Comparison of ENCODE assay signal across 9 mouse cellular contexts in genomic region chr11:77887373-77887960, GRCm38 (mm10). TPM values are rescaled to one million over a fixed set of nuclear protein-coding genes. Genes with fewer than 3 reads are reported as not detected.
DNase-seq lines count a peak whose midpoint lies in the region; ATAC-seq and TF ChIP-seq lines count a peak whose summit lies in the region.
"Had no signal": no experiment of that assay in that cellular context is flagged by ENCODE, and none has a peak within 500 bp of the region (broad histone marks: within the 10 kb centered on the region; RNA-seq: fewer than 3 reads in every experiment).

No protein-coding gene starts in this region.

- peaks cover 57% of the 10 kb centered on the region for H3K4me1 ChIP-seq in hindbrain, embryonic 14.5 days (replicated peaks; ENCODE audit: control insufficient read depth, insufficient read depth, low read length)

- ATAC-seq in hindbrain, embryonic 14.5 days (ENCODE audit: low FRiP score) = peak; percentile 64; the same call in 1 of the 2 replicates

- intact Hi-C loops in gastrocnemius, adult 2 months (cut with DNase I) = no loop called here

- no peak overlapping the region for H3ac ChIP-seq in myocyte (ENCODE audit: control insufficient read depth, insufficient read length)

- no peak overlapping the region for H3K4me3 ChIP-seq in hindbrain, embryonic 14.5 days (replicated peaks; ENCODE audit: low read length)
- no peak overlapping the region for H3K4me3 ChIP-seq in myocyte
- H3K4me3 ChIP-seq in gastrocnemius, adult 2 months = no peak overlapping the region

- WGBS in hindbrain, embryonic 14.5 days = 15% methylated on average over 17 of the region's 17 CpGs

- TF ChIP-seq POLR2A in myocyte (IDR thresholded peaks at IDR 0.05; ENCODE audit: insufficient read length, low read depth) = no peak

- DNase-seq in adrenal gland, adult (ENCODE audit: inconsistent age in 2 of 2, low spot score in 1 of 2) = peak; percentile 33 to 53
- DNase-seq in adrenal gland, postnatal 36 days = no peak
- peak; percentile 65 for DNase-seq in right cerebral cortex, adult 18-20 months
- DNase-seq in right cerebral cortex, postnatal 25 days = no peak
- peak; percentile 63 for DNase-seq in hindbrain, embryonic 14.5 days (ENCODE audit: low spot score)
- peak; percentile 86 to 92 for DNase-seq in thymus, postnatal 36 days
- no peak for DNase-seq in gastrocnemius, adult 2 months

- H3K79me2 ChIP-seq in myocyte (ENCODE audit: control insufficient read depth, insufficient read depth) = no peaks in the 10 kb centered on the region

- TF ChIP-seq CTCF in gastrocnemius, adult 2 months (IDR thresholded peaks at IDR 0.05) = no peak

- peak overlapping the region; percentile 92 for H3K27ac ChIP-seq in hindbrain, embryonic 14.5 days
- no peak overlapping the region for H3K27ac ChIP-seq in gastrocnemius, adult 2 months
- H3K27ac ChIP-seq: macrophage had no signal

- no peaks in the 10 kb centered on the region for H3K9me3 ChIP-seq in hindbrain, embryonic 14.5 days (ENCODE audit: control insufficient read depth, low read length)

- peak overlapping the region; percentile 33 for H3K4me2 ChIP-seq in hindbrain, embryonic 14.5 days (replicated peaks)
- H3K4me2 ChIP-seq in myocyte (ENCODE audit: low read depth) = no peak overlapping the region

- peaks cover 6% of the 10 kb centered on the region; the same call in 1 of the 2 replicates for H3K27me3 ChIP-seq in hindbrain, embryonic 14.5 days (ENCODE audit: control insufficient read depth, insufficient read depth, low read length)
- peaks cover 48% of the 10 kb centered on the region for H3K27me3 ChIP-seq in myocyte (ENCODE audit: control insufficient read depth, insufficient read depth, insufficient read length)

- H3K36me3 ChIP-seq in hindbrain, embryonic 14.5 days (replicated peaks; ENCODE audit: control insufficient read depth, insufficient read depth) = no peaks in the 10 kb centered on the region
- H3K36me3 ChIP-seq in myocyte (ENCODE audit: control insufficient read depth, insufficient read depth) = no peaks in the 10 kb centered on the region

- peak overlapping the region; percentile 46 for H3K9ac ChIP-seq in hindbrain, embryonic 14.5 days

TF ChIP-seq in myocyte, 11 proteins besides CTCF, POLR2A, EP300 and RAD21:
- TF ChIP-seq MYOG (IDR thresholded peaks at IDR 0.05; ENCODE audit: control insufficient read depth in 1 of 3, insufficient read depth in 1 of 3, insufficient read length in 2 of 3, low read depth in 2 of 3) (peak in 2 of 3 experiments; percentile 15 to 41), MYOD1 (IDR thresholded peaks at IDR 0.05; ENCODE audit: control insufficient read depth in 1 of 3, insufficient read length in 2 of 3, low read depth in 2 of 3) (peak in 1 of 3 experiments; percentile 45), CEBPB (IDR thresholded peaks at IDR 0.05; ENCODE audit: insufficient read depth, poor library complexity, severe bottlenecking) (no peak)

RNA-seq across cellular contexts. Expression of gene Pipox, which starts 6.4 kb away (rescaled TPM):
- total RNA-seq in adrenal gland, postnatal 36 days (2021) = 1 to 10 TPM; 1.2 to 3.2 TPM
- polyA plus RNA-seq in hindbrain, embryonic 14.5 days (2014; fragmentation: Nextera tagmentation; extraction: Ambion mirVana) = 2.8 and 6.1 TPM in 2 replicates
- not detected for polyA plus RNA-seq in myocyte (2012; fragmentation: generic; extraction: Trizol)
- not detected for total RNA-seq in gastrocnemius, adult 2 months (2021)
- polyA plus RNA-seq: macrophage had no signal

RNA-seq across cellular contexts. Expression of gene Sez6, which starts 43.1 kb away (rescaled TPM):
- total RNA-seq in adrenal gland, postnatal 36 days (2021) = 1 to 10 TPM; 1.7 to 1.9 TPM
- polyA plus RNA-seq in hindbrain, embryonic 14.5 days (2014; fragmentation: Nextera tagmentation; extraction: Ambion mirVana) = 110 TPM in 2 replicates
- not detected for polyA plus RNA-seq in myocyte (2012; fragmentation: generic; extraction: Trizol)
- under 1 TPM in 1 of 2 experiments, not detected in 1; 0.25 TPM for total RNA-seq in gastrocnemius, adult 2 months (2021)
- polyA plus RNA-seq: macrophage had no signal

Comparison
In these comparisons a context has a peak if more than half of its experiments do, and no peak if none do; other contexts are left out.
1. DNase-seq: peak in adrenal gland, adult (2 of 2), right cerebral cortex, adult 18-20 months (single experiment), hindbrain, embryonic 14.5 days (single experiment) and thymus, postnatal 36 days (2 of 2); none in adrenal gland, postnatal 36 days (0 of 2), right cerebral cortex, postnatal 25 days (single experiment) and gastrocnemius, adult 2 months (single experiment).